20 mouse cellular contexts compared by ENCODE assay signal in the genomic region with DNA sequence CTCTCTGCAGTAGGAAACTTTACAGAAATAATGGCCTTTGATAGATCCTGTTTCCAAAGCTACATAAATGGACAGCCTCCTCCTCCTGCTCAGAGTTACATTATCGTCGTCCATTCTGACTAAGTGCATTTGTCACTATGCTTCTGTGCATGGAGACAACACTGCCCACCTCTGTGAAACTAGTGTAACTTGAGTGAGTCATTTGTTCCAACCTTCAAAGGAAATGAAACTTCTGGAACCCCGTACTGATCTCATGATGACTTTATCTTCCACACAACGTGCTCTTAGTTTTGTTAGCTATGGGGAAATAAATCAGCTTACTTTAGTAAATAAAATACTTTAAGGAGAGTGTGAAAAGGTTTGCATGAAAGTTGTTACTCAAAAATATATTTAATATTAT. TPM values are rescaled to one million over a fixed set of nuclear protein-coding genes. Genes with fewer than 3 reads are reported as not detected.
DNase-seq lines count a peak whose midpoint lies in the region; ATAC-seq and TF ChIP-seq lines count a peak whose summit lies in the region.
"Had no signal": no experiment of that assay in that cellular context is flagged by ENCODE, and none has a peak within 500 bp of the region (broad histone marks: within the 10 kb centered on the region; RNA-seq: fewer than 3 reads in every experiment).

No protein-coding gene starts in this region.

- TF ChIP-seq CTCF in intestine, postnatal 0 days (IDR thresholded peaks at IDR 0.05; ENCODE audit: low read depth), result no peak

- H3K4me2 ChIP-seq in hindbrain, embryonic 13.5 days, result no peak overlapping the region
- no peak overlapping the region for H3K4me2 ChIP-seq in intestine, postnatal 0 days (replicated peaks; ENCODE audit: low read depth)
- H3K4me2 ChIP-seq: embryonic facial prominence, embryonic 12.5 days; forebrain, embryonic 13.5 days had no signal

- no peaks in the 10 kb centered on the region for H3K9me3 ChIP-seq in hindbrain, embryonic 13.5 days
- no peaks in the 10 kb centered on the region for H3K9me3 ChIP-seq in intestine, postnatal 0 days (ENCODE audit: control insufficient read depth)
- H3K9me3 ChIP-seq: embryonic facial prominence, embryonic 10.5 days; embryonic facial prominence, embryonic 12.5 days; forebrain, embryonic 13.5 days had no signal

- WGBS in hindbrain, embryonic 13.5 days, result 82% methylated on average over 4 of the region's 4 CpGs
- 52% methylated on average over 4 of the region's 4 CpGs for WGBS in intestine, postnatal 0 days

- H3K27me3 ChIP-seq in hindbrain, embryonic 13.5 days, result no peaks in the 10 kb centered on the region
- H3K27me3 ChIP-seq in intestine, postnatal 0 days (replicated peaks; ENCODE audit: control insufficient read depth, insufficient read depth, low read length), result no peaks in the 10 kb centered on the region
- H3K27me3 ChIP-seq: embryonic facial prominence, embryonic 12.5 days; forebrain, embryonic 13.5 days; Patski had no signal

- H3K36me3 ChIP-seq in hindbrain, embryonic 13.5 days, result no peaks in the 10 kb centered on the region
- H3K36me3 ChIP-seq in intestine, postnatal 0 days (ENCODE audit: control insufficient read depth, insufficient read depth), result no peaks in the 10 kb centered on the region
- H3K36me3 ChIP-seq: embryonic facial prominence, embryonic 10.5 days; embryonic facial prominence, embryonic 12.5 days; G1E had no signal

- no peak overlapping the region for H3K27ac ChIP-seq in hindbrain, embryonic 13.5 days
- no peak overlapping the region for H3K27ac ChIP-seq in intestine, postnatal 0 days (ENCODE audit: low read depth, low read length)
- H3K27ac ChIP-seq: embryonic facial prominence, embryonic 10.5 days; embryonic facial prominence, embryonic 12.5 days; forebrain, embryonic 13.5 days had no signal

- no peak for DNase-seq in frontal cortex, postnatal 25 days (ENCODE audit: low spot score in 2 of 2)
- peak; percentile 56 for DNase-seq in 3T3-L1 (ENCODE audit: low read depth, low spot score)
- peak; percentile 67 for DNase-seq in brain, adult 2 months (ENCODE audit: low read depth, low spot score)
- DNase-seq: adrenal gland, postnatal 10 days; adrenal gland, postnatal 25 days; cerebellum, adult 11-12 months; cerebellum, adult 2 months; cerebellum, adult 9-10 months; cerebellum, postnatal 10 days; cerebellum, postnatal 25 days had no signal

- peak; percentile 85 for ATAC-seq in frontal cortex, adult (ENCODE audit: low TSS enrichment)
- ATAC-seq in hindbrain, embryonic 13.5 days (ENCODE audit: low FRiP score), result no peak
- ATAC-seq in intestine, postnatal 0 days, result no peak
- ATAC-seq: activated CD4-positive, CD25-positive, alpha-beta regulatory T cell, adult 4 months; forebrain, embryonic 13.5 days; forebrain, embryonic 16.5 days; Patski had no signal

- H3K4me3 ChIP-seq in hindbrain, embryonic 13.5 days, result no peak overlapping the region
- H3K4me3 ChIP-seq in intestine, postnatal 0 days (ENCODE audit: low read depth, low read length), result no peak overlapping the region
- H3K4me3 ChIP-seq: embryonic facial prominence, embryonic 10.5 days; embryonic facial prominence, embryonic 12.5 days; forebrain, embryonic 13.5 days had no signal

- no peak overlapping the region for H3K9ac ChIP-seq in hindbrain, embryonic 13.5 days
- H3K9ac ChIP-seq in intestine, postnatal 0 days (ENCODE audit: low read depth, low read length), result no peak overlapping the region
- H3K9ac ChIP-seq: embryonic facial prominence, embryonic 12.5 days; forebrain, embryonic 13.5 days had no signal

- no peaks in the 10 kb centered on the region for H3K4me1 ChIP-seq in hindbrain, embryonic 13.5 days (replicated peaks)
- H3K4me1 ChIP-seq in intestine, postnatal 0 days (replicated peaks; ENCODE audit: control insufficient read depth, insufficient read depth, low read length), result no peaks in the 10 kb centered on the region
- H3K4me1 ChIP-seq: embryonic facial prominence, embryonic 12.5 days had no signal

RNA-seq across cellular contexts. Expression of a gene that starts 50.1 kb away (rescaled TPM):
- polyA plus RNA-seq in hindbrain, embryonic 13.5 days (2015; fragmentation: Nextera tagmentation; extraction: Ambion mirVana), result 20.8 and 21.6 TPM in 2 replicates
- 6.6 and 7.5 TPM in 2 replicates for polyA plus RNA-seq in intestine, postnatal 0 days (2015; fragmentation: Nextera tagmentation; extraction: Ambion mirVana)
- polyA plus RNA-seq: activated CD4-positive, CD25-positive, alpha-beta regulatory T cell, adult 4 months; G1E had no signal

Comparison
In these comparisons a context has a peak if more than half of its experiments do, and no peak if none do; other contexts are left out.
1. DNase-seq: peak in 3T3-L1 (single experiment) and brain, adult 2 months (single experiment); none in frontal cortex, postnatal 25 days (0 of 2).